Mouse (Mus musculus) heart, postnatal 0 days (tissue): ENCODE results near the gene Pot1a. TPM values are rescaled to one million over a fixed set of nuclear protein-coding genes. Genes with fewer than 3 reads are reported as not detected.

Source experiments
- ATAC-seq: fragments of 200-750 bp; cut with Nextera tagmentation; 2 replicates; pipeline ENCODE4 v1.8.0; 2017; ENCODE audit warnings: low read depth, moderate number of reproducible peaks, moderate library complexity; ENCODE audit not compliant: insufficient read depth
- DNase-seq: peaks from one replicate; pipeline ENCODE4 v3.0.0-alpha.2; 2016; ENCODE audit warnings: low spot score
- H3K27ac ChIP-seq: fragments of 300-500 bp; sonication (generic); 2 replicates; pipeline ENCODE4 v1.5.1; 2014; ENCODE audit warnings: low read depth, mild to moderate bottlenecking
- H3K27me3 ChIP-seq: fragments of 300-500 bp; sonication (generic); 2 replicates; pipeline ENCODE4 v1.6.1; 2014; ENCODE audit warnings: low read length, mixed read lengths; ENCODE audit not compliant: control insufficient read depth, insufficient read depth
- H3K36me3 ChIP-seq: fragments of 300-500 bp; sonication (generic); replicated peaks from 2 replicates; pipeline ENCODE4 v1.6.1; 2014; ENCODE audit warnings: low read length, mixed read lengths; ENCODE audit not compliant: control insufficient read depth, insufficient read depth
- H3K4me1 ChIP-seq: fragments of 300-500 bp; sonication (generic); 2 replicates; pipeline ENCODE4 v1.6.1; 2014; ENCODE audit warnings: antibody characterized with exemption; ENCODE audit not compliant: control insufficient read depth, insufficient read depth
- H3K4me2 ChIP-seq: fragments of 300-500 bp; sonication (generic); 2 replicates; pipeline ENCODE4 v1.6.1; 2014; ENCODE audit warnings: low read depth, mild to moderate bottlenecking, low read length, moderate library complexity
- H3K4me3 ChIP-seq: fragments of 300-500 bp; sonication (generic); 2 replicates; pipeline ENCODE4 v1.5.1; 2014; ENCODE audit warnings: low read depth, low read length
- H3K9ac ChIP-seq: fragments of 300-500 bp; sonication (generic); replicated peaks from 2 replicates; pipeline ENCODE4 v1.6.1; 2014; ENCODE audit warnings: low read depth, low read length, mixed read lengths
- H3K9me3 ChIP-seq: fragments of 300-500 bp; sonication (generic); replicated peaks from 2 replicates; pipeline ENCODE4 v1.6.1; 2016; ENCODE audit warnings: low read length; ENCODE audit not compliant: control insufficient read depth
- CTCF ChIP-seq: IDR thresholded peaks from 2 replicates; pipeline ENCODE4 v1.5.1; 2016; ENCODE audit warnings: antibody characterized with exemption, control low read depth, low read depth
- EP300 ChIP-seq: IDR thresholded peaks from 2 replicates; pipeline ENCODE4 v1.6.1; 2016; ENCODE audit warnings: antibody characterized with exemption, low read depth
- WGBS: fragments of 180-500 bp; shearing (Covaris S2); extraction: QIAGEN DNeasy Blood & Tissue Kit; methylation state at CpG from one replicate; pipeline ENCODE4 v1.1.7; 2014; 5-methylcytosine and 5-hydroxymethylcytosine counted together
- polyA plus RNA-seq: library from polyadenylated mRNA; unstranded; fragments of >200 nt; fragmentation: Nextera tagmentation; extraction: Ambion mirVana; gene quantifications from 2 replicates; pipeline ENCODE4 v1.2.1, GENCODE M21; 2015
- total RNA-seq: library from RNA; depleted of rRNA; stranded (reverse); fragments of >200 nt; gene quantifications from 2 replicates; pipeline ENCODE4 v1.2.3, GENCODE M21; 2014; ENCODE audit warnings: low replicate concordance; rRNA removed

Gene Pot1a
- 17.5 and 38.8 TPM in 2 replicates for total RNA-seq
- polyA plus RNA-seq, result 13.3 and 14.3 TPM in 2 replicates

- peak; percentile 100 for ATAC-seq
- TF ChIP-seq CTCF, result no peak
These were observed at the start of gene Pot1a for GRCm38 (mm10) chr6:25808806-25809495. Pot1a (minus strand) TSS chr6:25809246.

GRCm38 (mm10) chr6:25836261-25836660 lies 27.2 kb upstream of the Pot1a start:
- DNase-seq, result no peak
- WGBS, result 41% methylated on average over 2 of the region's 2 CpGs
- Histone ChIP-seq H3K27me3 (no peaks in the 10 kb centered on the region), H3K9ac (no peak overlapping the region), H3K36me3 (no peaks in the 10 kb centered on the region), H3K4me2 (no peak overlapping the region), H3K27ac (no peak overlapping the region), H3K4me3 (no peak overlapping the region), H3K9me3 (no peaks in the 10 kb centered on the region), H3K4me1 (no peaks in the 10 kb centered on the region)
- TF ChIP-seq EP300 (no peak), CTCF (no peak)
- no peak for ATAC-seq

More at GRCm38 (mm10) chr6:25808806-25809495, at the start of gene Pot1a:
- Histone ChIP-seq H3K9me3 (no peaks in the 10 kb centered on the region), H3K4me1 (peaks cover 9% of the 10 kb centered on the region; the same call in 1 of the 2 replicates), H3K27me3 (no peaks in the 10 kb centered on the region), H3K4me2 (peak within 1 kb of the TSS; percentile 75), H3K36me3 (no peaks in the 10 kb centered on the region; the same call in 1 of the 2 replicates), H3K27ac (peak within 1 kb of the TSS; percentile 82), H3K4me3 (peak within 1 kb of the TSS; percentile 84), H3K9ac (peak within 1 kb of the TSS; percentile 82)
- DNase-seq, result peak; percentile 98
- 0% methylated on average over 34 of the region's 34 CpGs for WGBS

GRCm38 (mm10) chr6:25806021-25806420 lies 3.0 kb downstream of the Pot1a start:
- TF ChIP-seq CTCF, result no peak
- TF ChIP-seq EP300, result no peak
- ATAC-seq, result no peak

GRCm38 (mm10) chr6:25802269-25802668 lies 6.8 kb downstream of the Pot1a start:
- no peak for ATAC-seq

More at GRCm38 (mm10) chr6:25806021-25806420, 3.0 kb downstream of the Pot1a start:
- no peak overlapping the region for H3K9ac ChIP-seq
- 86% methylated on average over 3 of the region's 3 CpGs for WGBS
- H3K36me3 ChIP-seq, result peaks cover 3% of the 10 kb centered on the region; the same call in 1 of the 2 replicates
- no peak overlapping the region for H3K27ac ChIP-seq
- no peak overlapping the region for H3K4me3 ChIP-seq
- H3K9me3 ChIP-seq, result no peaks in the 10 kb centered on the region
- peaks cover 9% of the 10 kb centered on the region; the same call in 1 of the 2 replicates for H3K4me1 ChIP-seq
- DNase-seq, result no peak
- H3K4me2 ChIP-seq, result no peak overlapping the region
- no peaks in the 10 kb centered on the region for H3K27me3 ChIP-seq

GRCm38 (mm10) chr6:25801230-25801629 lies 7.8 kb downstream of the Pot1a start:
- Histone ChIP-seq H3K4me1 (no peaks in the 10 kb centered on the region), H3K4me3 (no peak overlapping the region), H3K9ac (no peak overlapping the region), H3K27ac (no peak overlapping the region), H3K9me3 (no peaks in the 10 kb centered on the region), H3K4me2 (no peak overlapping the region), H3K36me3 (peaks cover 15% of the 10 kb centered on the region), H3K27me3 (no peaks in the 10 kb centered on the region)
- no peak for TF ChIP-seq CTCF
- no peak for TF ChIP-seq EP300
- no peak for DNase-seq
- ATAC-seq, result no peak
- WGBS, result 89% methylated on average over 6 of the region's 6 CpGs

More at GRCm38 (mm10) chr6:25802269-25802668, 6.8 kb downstream of the Pot1a start:
- Histone ChIP-seq H3K27ac (no peak overlapping the region), H3K36me3 (peaks cover 11% of the 10 kb centered on the region; the same call in 1 of the 2 replicates), H3K27me3 (no peaks in the 10 kb centered on the region), H3K4me1 (0 out of 2 replicates have a peak, but pooled peaks cover 4% of the 10 kb centered on the region), H3K9me3 (no peaks in the 10 kb centered on the region), H3K4me3 (no peak overlapping the region), H3K9ac (no peak overlapping the region), H3K4me2 (no peak overlapping the region)
- no peak for DNase-seq
- 35% methylated on average over 3 of the region's 3 CpGs for WGBS
- TF ChIP-seq CTCF, result no peak
- no peak for TF ChIP-seq EP300
